Mouse (Mus musculus): Measurements from ENCODE around the gene Ccm2l. TPM values are rescaled to one million over a fixed set of nuclear protein-coding genes. Genes with fewer than 3 reads are reported as not detected.

Gene Ccm2l
- total RNA-seq, 2 experiments from 2014 or later: 4.3 to 4.5 TPM

Other genes starting within 250 kb of the Ccm2l start
- 10 to 100 TPM; 15.4 to 17.6 TPM for gene Bcl2l1, start 234.2 kb upstream of the Ccm2l start, total RNA-seq (2021)
- gene Tpx2, start 218.0 kb upstream of the Ccm2l start, total RNA-seq (2021): 1 to 10 TPM; 1.4 to 1.9 TPM
- gene Mylk2, start 154.6 kb upstream of the Ccm2l start, total RNA-seq (2021): 100 to 1,000 TPM; 443 to 553 TPM
- gene Foxs1, start 132.7 kb upstream of the Ccm2l start, total RNA-seq (2021): 1 to 10 TPM; 1.5 to 2.2 TPM
- gene Dusp15, start 114.3 kb upstream of the Ccm2l start, total RNA-seq (2021): 1 to 10 TPM in 1 of 2 experiments, under 1 TPM in 1; 0.20 to 1.1 TPM
- gene Ttll9, start 103.5 kb upstream of the Ccm2l start, total RNA-seq (2021): not detected
- gene Pdrg1, start 50.5 kb upstream of the Ccm2l start, total RNA-seq (2021): 10 to 100 TPM; 69.5 to 74.1 TPM
- gene Xkr7, start 34.1 kb upstream of the Ccm2l start, total RNA-seq (2021): not detected
- gene Hck, start 42.5 kb downstream of the Ccm2l start, total RNA-seq (2021): under 1 TPM; 0.20 to 0.30 TPM
- 10 to 100 TPM; 27.3 to 31.1 TPM for gene Tm9sf4, start 95.3 kb downstream of the Ccm2l start, total RNA-seq (2021)
- gene Tspyl3, start 159.5 kb downstream of the Ccm2l start, total RNA-seq (2021): under 1 TPM; 0.32 to 0.51 TPM
- 1 to 10 TPM; 2.2 to 3.2 TPM for gene Plagl2, start 175.5 kb downstream of the Ccm2l start, total RNA-seq (2021)
- gene Pofut1, start 175.6 kb downstream of the Ccm2l start, total RNA-seq (2021): 1 to 10 TPM; 9.5 to 9.9 TPM
- 1 to 10 TPM; 2.8 to 3.5 TPM for gene Kif3b, start 225.5 kb downstream of the Ccm2l start, total RNA-seq (2021)

Data from gastrocnemius, postnatal 36 days (tissue).